Mouse (Mus musculus) cortical plate, adult 2 months (tissue): ENCODE results near the gene Palmd.

Experiments used
- CTCF ChIP-seq: fragments of 200-500 bp; IDR thresholded peaks from 2 replicates; pipeline ENCODE4 v1.5.1; 2011; ENCODE audit warnings: mild to moderate bottlenecking, control low read depth, low read length; ENCODE audit not compliant: insufficient read depth; ENCODE audit errors: extremely low read depth
- POLR2A ChIP-seq: fragments of 200-500 bp; IDR thresholded peaks from 2 replicates; pipeline ENCODE4 v1.6.1; 2011; ENCODE audit warnings: mild to moderate bottlenecking, low read length, control low read depth; ENCODE audit not compliant: insufficient read depth; ENCODE audit errors: extremely low read depth

- no peak for TF ChIP-seq CTCF
- TF ChIP-seq POLR2A: no peak
These were observed 51.8 kb downstream of the Palmd start for GRCm38 (mm10) chr3:116917016-116917415.
